Mouse (Mus musculus): ENCODE data around the gene Nr1d2. TPM values are rescaled to one million over a fixed set of nuclear protein-coding genes. Genes with fewer than 3 reads are reported as not detected.
A peak's percentile ranks its signal among the peaks of the same experiment; 100 is the strongest.
"Not testable (repeated sequence)": the region's sequence is repeated elsewhere in the genome, so short reads cannot be mapped to it uniquely, and the experiment has no call there.

Nr1d2 gene
- total RNA-seq, 2 experiments from 2014 or later, result 56.8 to 60.5 TPM

DNA sequence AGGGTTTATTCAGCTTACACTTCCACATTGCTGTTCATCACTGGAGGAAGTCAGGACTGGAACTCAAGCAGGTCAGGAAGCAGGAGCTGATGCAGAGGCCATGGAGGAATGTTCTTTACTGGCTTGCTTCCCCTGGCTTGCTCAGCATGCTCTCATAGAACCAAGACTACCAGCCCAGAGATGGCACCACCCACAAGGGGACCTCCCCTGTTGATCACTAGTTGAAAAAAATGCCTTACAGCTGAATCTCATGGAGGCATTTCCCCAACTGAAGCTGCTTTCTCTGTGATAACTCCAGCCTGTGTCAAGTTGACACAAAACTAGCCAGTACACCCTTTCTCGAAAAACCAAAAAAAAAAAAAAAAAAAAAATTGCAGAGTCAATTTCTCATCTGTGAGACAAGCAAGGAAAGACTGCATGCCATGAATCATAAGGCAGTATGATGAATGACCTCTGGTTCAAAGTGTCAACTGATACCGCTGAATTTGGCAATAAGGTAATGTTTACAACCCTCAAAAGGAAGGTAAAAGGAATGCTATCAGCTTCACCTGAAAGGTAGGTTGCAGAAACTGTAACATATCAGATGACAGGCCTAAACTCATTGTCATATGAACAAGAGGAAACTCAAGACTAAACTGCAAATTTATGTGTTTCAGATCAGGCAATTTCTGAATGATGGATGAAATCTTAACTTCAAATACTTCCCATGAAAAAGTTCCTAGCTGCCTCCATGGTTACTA lies 2.3 kb downstream of the Nr1d2 start:
- not testable (repeated sequence) for DNase-seq
- intact Hi-C loops (cut with DNase I), result loop anchor here (10.0 kb wide), 1 partner anchor 658 kb away; the partner anchor contains the start of gene Ube2e2

- DNase-seq, result peak in 1 of 2 experiments; percentile 47
- intact Hi-C loops (cut with DNase I), result loop anchor here (10.0 kb wide), 1 partner anchor 661 kb away; the partner anchor contains the start of gene Ube2e2
These were observed 4.7 kb downstream of the Nr1d2 start for GRCm38 (mm10) chr14:18233981-18234960.

GRCm38 (mm10) chr14:18233076-18233475 lies 5.9 kb downstream of the Nr1d2 start:
- intact Hi-C loops (cut with DNase I), result loop anchor here (10.0 kb wide), 1 partner anchor 662 kb away; the partner anchor contains the start of gene Ube2e2
- no peak for DNase-seq

- intact Hi-C loops (cut with DNase I), result loop anchor here (10.0 kb wide), 1 partner anchor 663 kb away; the partner anchor contains the start of gene Ube2e2
- not testable (repeated sequence) for DNase-seq
These were observed 7.1 kb downstream of the Nr1d2 start for GRCm38 (mm10) chr14:18231866-18232265.

GRCm38 (mm10) chr14:18229751-18230150 lies 9.2 kb downstream of the Nr1d2 start:
- DNase-seq, result not testable (repeated sequence)

DNA sequence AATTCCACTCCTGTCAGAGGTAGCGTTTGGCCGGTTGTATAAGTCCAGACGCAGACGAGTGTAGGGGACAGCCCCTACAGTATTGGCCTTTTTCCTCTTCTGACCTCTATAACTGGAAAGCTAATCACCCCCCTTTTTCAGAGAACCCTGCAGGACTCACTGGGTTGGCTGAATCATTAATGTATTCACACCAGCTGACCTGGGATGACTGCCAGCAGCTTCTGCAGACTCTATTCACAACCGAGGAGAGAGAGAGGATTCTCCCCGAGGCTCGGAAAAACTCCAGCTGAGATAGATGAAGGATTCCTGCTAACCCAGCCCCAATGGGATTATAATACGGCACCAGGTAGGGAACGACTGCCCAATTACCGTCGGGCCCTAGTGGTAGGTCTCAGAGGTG lies 12.7 kb downstream of the Nr1d2 start:
- DNase-seq; intact Hi-C loops (cut with DNase I): not testable (repeated sequence)

More at GRCm38 (mm10) chr14:18229751-18230150, 9.2 kb downstream of the Nr1d2 start:
- intact Hi-C loops (cut with DNase I), result loop anchor here (10.0 kb wide), 1 partner anchor 665 kb away; the partner anchor contains the start of gene Ube2e2

DNA sequence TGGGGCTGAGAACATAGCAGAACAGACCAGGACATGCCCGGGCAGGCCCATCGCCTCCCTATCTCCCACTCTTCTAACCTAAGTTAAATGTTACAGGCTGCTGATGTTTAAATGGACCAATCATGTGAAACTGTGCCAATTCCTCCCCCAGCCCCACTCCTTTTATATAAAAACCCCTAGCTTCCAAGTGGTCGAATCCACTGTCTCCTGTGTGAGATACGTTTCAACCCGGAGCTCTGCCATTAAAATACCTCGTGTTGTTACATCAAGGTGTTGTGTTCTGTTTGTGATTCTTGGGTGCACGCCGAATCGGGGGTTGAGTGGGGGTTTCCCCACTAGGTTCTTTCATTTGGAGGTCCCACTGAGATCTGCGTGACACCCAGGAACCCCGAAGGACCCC lies 13.5 kb downstream of the Nr1d2 start:
- DNase-seq; intact Hi-C loops (cut with DNase I): not testable (repeated sequence)

GRCm38 (mm10) chr14:18221977-18222376 lies 16.9 kb downstream of the Nr1d2 start:
- no peak for DNase-seq
- intact Hi-C loops (cut with DNase I), result no loop called here

DNA sequence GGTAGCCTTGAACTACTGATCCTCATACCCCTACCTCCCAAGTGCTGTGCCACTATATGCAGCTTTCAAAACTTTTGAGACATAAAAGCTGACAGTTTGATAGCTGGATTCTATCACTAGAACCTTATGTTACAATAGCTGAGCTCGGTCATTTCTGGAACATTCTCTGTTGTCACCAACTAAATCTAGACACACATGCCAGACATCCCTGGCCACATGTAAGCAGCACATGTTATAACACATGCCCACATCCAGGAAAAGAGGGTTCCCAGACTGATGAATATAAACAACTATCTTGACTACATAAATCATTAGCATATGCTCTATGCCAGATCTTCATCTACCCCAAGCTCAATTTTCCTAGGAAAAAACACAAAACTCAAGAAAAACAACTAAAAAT lies 21.8 kb downstream of the Nr1d2 start:
- DNase-seq, result no peak
- intact Hi-C loops (cut with DNase I), result no loop called here

DNA sequence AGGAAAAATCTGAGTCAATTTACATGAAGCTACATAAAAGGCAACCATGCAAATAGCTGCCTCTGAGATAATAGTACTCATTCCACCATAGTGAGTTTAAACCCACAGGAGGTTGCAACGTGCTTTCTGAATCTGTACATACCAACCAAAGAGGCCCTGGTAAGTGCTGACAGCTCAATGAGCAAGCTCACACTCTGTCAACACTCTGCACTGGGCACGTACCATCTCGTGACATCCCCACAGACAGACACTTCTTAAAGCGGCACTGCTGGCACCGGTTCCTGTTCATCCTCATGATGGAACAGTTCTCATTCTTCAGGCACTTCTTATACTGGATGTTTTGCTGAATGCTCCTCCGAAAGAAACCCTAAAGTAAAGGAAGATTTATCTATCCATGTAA lies 22.5 kb downstream of the Nr1d2 start:
- DNase-seq, result no peak
- intact Hi-C loops (cut with DNase I), result no loop called here

GRCm38 (mm10) chr14:18210795-18211194 lies 28.1 kb downstream of the Nr1d2 start:
- peak; percentile 25 to 43 for DNase-seq
- intact Hi-C loops (cut with DNase I), result loop anchor here (5.0 kb wide), 1 partner anchor 72 kb away; no protein-coding TSS in a partner anchor

GRCm38 (mm10) chr14:18204315-18204714 lies 34.6 kb downstream of the Nr1d2 start:
- DNase-seq; intact Hi-C loops (cut with DNase I): not testable (repeated sequence)

- intact Hi-C loops (cut with DNase I), result no loop called here
- DNase-seq, result no peak
These were observed 37.5 kb downstream of the Nr1d2 start for GRCm38 (mm10) chr14:18201413-18201812.

- intact Hi-C loops (cut with DNase I), result loop anchor here (5.0 kb wide), 1 partner anchor 785 kb away; no protein-coding TSS in a partner anchor
- DNase-seq, result peak in 1 of 2 experiments; percentile 65
These were observed 52.0 kb downstream of the Nr1d2 start for GRCm38 (mm10) chr14:18186883-18187417.

DNA sequence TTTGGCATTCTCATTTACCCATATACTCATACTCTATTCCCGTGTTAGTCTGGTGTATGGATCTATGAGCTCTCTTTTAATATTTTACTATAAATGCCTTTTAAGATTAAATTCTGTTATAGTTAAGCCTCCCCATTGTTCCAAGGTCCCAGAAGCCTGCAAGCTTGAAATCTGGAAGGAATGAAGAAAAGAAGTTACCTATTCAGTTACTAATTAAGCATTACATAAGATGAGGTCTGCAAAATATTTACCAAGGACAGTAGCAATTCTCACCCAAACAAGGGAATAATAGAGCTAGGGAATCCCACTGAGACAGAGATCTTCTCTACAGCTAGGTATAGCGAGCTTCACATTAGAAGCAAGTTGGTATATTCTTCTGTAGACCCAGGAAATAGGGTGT lies 61.4 kb downstream of the Nr1d2 start:
- DNase-seq; intact Hi-C loops (cut with DNase I): not testable (repeated sequence)

- intact Hi-C loops (cut with DNase I), result loop anchor here (5.0 to 10.0 kb wide), 3 partner anchors 115 to 765 kb away; partner anchors contain the start of gene Thrb
- DNase-seq, result no peak
These were observed 71.3 kb downstream of the Nr1d2 start for GRCm38 (mm10) chr14:18167597-18167996.

- intact Hi-C loops (cut with DNase I), result loop anchor here (5.0 to 10.0 kb wide), 3 partner anchors 115 to 765 kb away; partner anchors contain the start of gene Thrb
- peak; percentile 7 to 52 for DNase-seq
These were observed 71.9 kb downstream of the Nr1d2 start for GRCm38 (mm10) chr14:18167041-18167440.
